Comparison of ENCODE assay signal across 18 mouse cellular contexts in genomic region chr12:17644385-17645222, GRCm38 (mm10). TPM values are rescaled to one million over a fixed set of nuclear protein-coding genes. Genes with fewer than 3 reads are reported as not detected.
DNase-seq lines count a peak whose midpoint lies in the region; ATAC-seq and TF ChIP-seq lines count a peak whose summit lies in the region.
"Had no signal": no experiment of that assay in that cellular context is flagged by ENCODE, and none has a peak within 500 bp of the region (broad histone marks: within the 10 kb centered on the region; RNA-seq: fewer than 3 reads in every experiment).

No protein-coding gene starts in this region.

- no peak for DNase-seq in kidney, postnatal 0 days (ENCODE audit: low spot score)
- no peak for DNase-seq in hindbrain, embryonic 10.5 days (ENCODE audit: low spot score)
- DNase-seq in hindbrain, embryonic 14.5 days (ENCODE audit: low spot score), result no peak
- no peak for DNase-seq in midbrain, postnatal 0 days (ENCODE audit: low spot score)
- no peak for DNase-seq in heart, adult 9 months (ENCODE audit: low spot score in 2 of 2)
- DNase-seq in frontal cortex, postnatal 25 days (ENCODE audit: low spot score in 2 of 2), result no peak
- DNase-seq in lung, postnatal 10 days, result no peak
- DNase-seq: B cell, adult 2 months; cerebellum, adult 18-20 months; kidney, adult 2 months; right cerebral cortex, postnatal 25 days; thymus, postnatal 14 days had no signal

- ATAC-seq in kidney, postnatal 0 days (replicated peaks; ENCODE audit: low FRiP score, low read depth), result 0 out of 2 replicates have a peak, but pooled peaks have one; percentile 29
- no peak for ATAC-seq in kidney, embryonic 14.5 days (ENCODE audit: low FRiP score, low TSS enrichment)
- ATAC-seq in hindbrain, embryonic 14.5 days (ENCODE audit: low FRiP score), result peak; percentile 44; the same call in 1 of the 2 replicates
- peak; percentile 43; the same call in 1 of the 2 replicates for ATAC-seq in midbrain, postnatal 0 days (ENCODE audit: low FRiP score)
- ATAC-seq: forebrain, embryonic 14.5 days had no signal

- no peak overlapping the region for H3K4me3 ChIP-seq in kidney, postnatal 0 days (replicated peaks; ENCODE audit: low read depth, low read length)
- no peak overlapping the region for H3K4me3 ChIP-seq in kidney, embryonic 14.5 days (ENCODE audit: low read length)
- H3K4me3 ChIP-seq in hindbrain, embryonic 10.5 days, result no peak overlapping the region
- H3K4me3 ChIP-seq in hindbrain, embryonic 14.5 days (replicated peaks; ENCODE audit: low read length), result no peak overlapping the region
- no peak overlapping the region for H3K4me3 ChIP-seq in midbrain, postnatal 0 days (ENCODE audit: low read depth, low read length)
- H3K4me3 ChIP-seq: embryonic facial prominence, embryonic 12.5 days; erythroblast, embryonic 14.5 days; heart, embryonic 10.5 days; liver, embryonic 15.5 days had no signal

- H3K9me3 ChIP-seq in kidney, postnatal 0 days (replicated peaks; ENCODE audit: low read length), result no peaks in the 10 kb centered on the region
- H3K9me3 ChIP-seq in kidney, embryonic 14.5 days (ENCODE audit: control insufficient read depth, low read length), result no peaks in the 10 kb centered on the region
- H3K9me3 ChIP-seq in hindbrain, embryonic 10.5 days, result no peaks in the 10 kb centered on the region
- H3K9me3 ChIP-seq in hindbrain, embryonic 14.5 days (ENCODE audit: control insufficient read depth, low read length), result no peaks in the 10 kb centered on the region
- H3K9me3 ChIP-seq in midbrain, postnatal 0 days (ENCODE audit: low read length), result no peaks in the 10 kb centered on the region
- H3K9me3 ChIP-seq: embryonic facial prominence, embryonic 12.5 days; heart, embryonic 10.5 days; liver, embryonic 15.5 days had no signal

- H3K4me2 ChIP-seq in kidney, postnatal 0 days (ENCODE audit: low read length), result no peak overlapping the region
- no peak overlapping the region for H3K4me2 ChIP-seq in kidney, embryonic 14.5 days (replicated peaks; ENCODE audit: low read depth, low read length)
- H3K4me2 ChIP-seq in hindbrain, embryonic 14.5 days (replicated peaks), result no peak overlapping the region
- no peak overlapping the region for H3K4me2 ChIP-seq in midbrain, postnatal 0 days (ENCODE audit: low read depth, low read length, poor library complexity, severe bottlenecking)
- H3K4me2 ChIP-seq: embryonic facial prominence, embryonic 12.5 days; liver, embryonic 15.5 days had no signal

- no peak overlapping the region for H3K9ac ChIP-seq in kidney, postnatal 0 days (ENCODE audit: low read depth, low read length)
- no peak overlapping the region for H3K9ac ChIP-seq in kidney, embryonic 14.5 days (ENCODE audit: low read depth, low read length)
- H3K9ac ChIP-seq in hindbrain, embryonic 14.5 days, result no peak overlapping the region
- H3K9ac ChIP-seq in midbrain, postnatal 0 days (replicated peaks; ENCODE audit: low read length, poor library complexity, severe bottlenecking), result no peak overlapping the region
- H3K9ac ChIP-seq: embryonic facial prominence, embryonic 12.5 days; liver, embryonic 15.5 days had no signal

- TF ChIP-seq CTCF in kidney, postnatal 0 days (IDR thresholded peaks at IDR 0.05; ENCODE audit: low read depth), result no peak
- no peak for TF ChIP-seq CTCF in midbrain, postnatal 0 days (IDR thresholded peaks at IDR 0.05)

- H3K36me3 ChIP-seq in kidney, postnatal 0 days (ENCODE audit: insufficient read depth, low read length), result no peaks in the 10 kb centered on the region
- no peaks in the 10 kb centered on the region for H3K36me3 ChIP-seq in kidney, embryonic 14.5 days (ENCODE audit: control insufficient read depth, insufficient read depth, low read length)
- H3K36me3 ChIP-seq in hindbrain, embryonic 10.5 days, result no peaks in the 10 kb centered on the region
- no peaks in the 10 kb centered on the region for H3K36me3 ChIP-seq in hindbrain, embryonic 14.5 days (replicated peaks; ENCODE audit: control insufficient read depth, insufficient read depth)
- H3K36me3 ChIP-seq in midbrain, postnatal 0 days (ENCODE audit: insufficient read depth, low read length), result no peaks in the 10 kb centered on the region
- H3K36me3 ChIP-seq: embryonic facial prominence, embryonic 12.5 days; heart, embryonic 10.5 days; liver, embryonic 15.5 days had no signal

- WGBS in kidney, postnatal 0 days, result 84% methylated on average over 12 of the region's 12 CpGs
- 80% methylated on average over 12 of the region's 12 CpGs for WGBS in kidney, embryonic 14.5 days
- WGBS in hindbrain, embryonic 10.5 days, result 79% methylated on average over 12 of the region's 12 CpGs
- 67% methylated on average over 12 of the region's 12 CpGs for WGBS in hindbrain, embryonic 14.5 days
- 74% methylated on average over 12 of the region's 12 CpGs for WGBS in midbrain, postnatal 0 days

- H3K27me3 ChIP-seq in kidney, postnatal 0 days (ENCODE audit: insufficient read depth, low read length), result no peaks in the 10 kb centered on the region
- H3K27me3 ChIP-seq in kidney, embryonic 14.5 days (ENCODE audit: control insufficient read depth, insufficient read depth, low read length), result no peaks in the 10 kb centered on the region
- H3K27me3 ChIP-seq in hindbrain, embryonic 10.5 days (ENCODE audit: insufficient read depth, poor library complexity, severe bottlenecking), result no peaks in the 10 kb centered on the region
- no peaks in the 10 kb centered on the region for H3K27me3 ChIP-seq in hindbrain, embryonic 14.5 days (ENCODE audit: control insufficient read depth, insufficient read depth, low read length)
- H3K27me3 ChIP-seq in midbrain, postnatal 0 days (ENCODE audit: insufficient read depth, low read length), result no peaks in the 10 kb centered on the region
- H3K27me3 ChIP-seq: embryonic facial prominence, embryonic 12.5 days; liver, embryonic 15.5 days had no signal

- no peak overlapping the region for H3K27ac ChIP-seq in kidney, postnatal 0 days
- no peak overlapping the region for H3K27ac ChIP-seq in kidney, embryonic 14.5 days (ENCODE audit: low read depth, low read length)
- peak overlapping the region; percentile 45 for H3K27ac ChIP-seq in hindbrain, embryonic 10.5 days
- no peak overlapping the region for H3K27ac ChIP-seq in hindbrain, embryonic 14.5 days
- H3K27ac ChIP-seq in midbrain, postnatal 0 days (ENCODE audit: low read depth, low read length), result no peak overlapping the region
- H3K27ac ChIP-seq: embryonic facial prominence, embryonic 12.5 days; heart, embryonic 10.5 days; liver, embryonic 15.5 days had no signal

- H3K4me1 ChIP-seq in kidney, postnatal 0 days (replicated peaks; ENCODE audit: insufficient read depth, low read length), result no peaks in the 10 kb centered on the region
- no peaks in the 10 kb centered on the region for H3K4me1 ChIP-seq in kidney, embryonic 14.5 days (ENCODE audit: control insufficient read depth, insufficient read depth, low read length)
- H3K4me1 ChIP-seq in hindbrain, embryonic 10.5 days (replicated peaks), result 0 out of 2 replicates have a peak, but pooled peaks cover 7% of the 10 kb centered on the region
- H3K4me1 ChIP-seq in hindbrain, embryonic 14.5 days (replicated peaks; ENCODE audit: control insufficient read depth, insufficient read depth, low read length), result no peaks in the 10 kb centered on the region
- no peaks in the 10 kb centered on the region for H3K4me1 ChIP-seq in midbrain, postnatal 0 days (ENCODE audit: insufficient read depth, low read length)
- H3K4me1 ChIP-seq: embryonic facial prominence, embryonic 12.5 days; heart, embryonic 10.5 days; liver, embryonic 15.5 days had no signal

RNA-seq across cellular contexts. Expression of gene Hpcal1, which starts 46.1 kb away (rescaled TPM):
- polyA plus RNA-seq in kidney, postnatal 0 days (2015; fragmentation: Nextera tagmentation; extraction: Ambion mirVana), result 70.6 and 71.0 TPM in 2 replicates
- polyA plus RNA-seq in kidney, embryonic 14.5 days (2014; fragmentation: Nextera tagmentation; extraction: Ambion mirVana), result 44.8 and 58.1 TPM in 2 replicates
- polyA plus RNA-seq in hindbrain, embryonic 10.5 days (2016; fragmentation: Nextera tagmentation; extraction: Ambion mirVana), result 35.9 and 39.9 TPM in 2 replicates
- polyA plus RNA-seq in hindbrain, embryonic 14.5 days (2014; fragmentation: Nextera tagmentation; extraction: Ambion mirVana), result 125 and 133 TPM in 2 replicates
- total RNA-seq in midbrain, postnatal 0 days (2014; rRNA removed), result 75.0 and 94.0 TPM in 2 replicates
- 139 and 149 TPM in 2 replicates for polyA plus RNA-seq in midbrain, postnatal 0 days (2015; fragmentation: Nextera tagmentation; extraction: Ambion mirVana)
